Mouse (Mus musculus) myocyte (in vitro differentiated cells): Measurements from ENCODE around the gene Wdr77.

Source experiments
- CEBPB ChIP-seq: IDR thresholded peaks from 2 replicates; pipeline ENCODE4 v1.6.1; 2011; ENCODE audit warnings: mild to moderate bottlenecking, moderate library complexity; ENCODE audit not compliant: poor library complexity, insufficient read depth, severe bottlenecking
- E2F4 ChIP-seq: IDR thresholded peaks from one replicate; pipeline ENCODE4 v1.6.1; 2011; ENCODE audit warnings: mild to moderate bottlenecking, control low read depth, moderate library complexity; ENCODE audit not compliant: insufficient read depth
- MAX ChIP-seq: IDR thresholded peaks from one replicate; pipeline ENCODE4 v1.6.1; 2011; ENCODE audit warnings: low read depth, mild to moderate bottlenecking, control low read depth
- MYOD1 ChIP-seq, 3 experiments: IDR thresholded peaks; one replicate each; pipeline ENCODE4 v1.6.1; 2011; ENCODE audit warnings: control low read depth in 2 of 3, low read depth in 2 of 3, mild to moderate bottlenecking in 2 of 3, moderate library complexity in 1 of 3; ENCODE audit not compliant: insufficient read length in 2 of 3, control insufficient read depth in 1 of 3
- MYOG ChIP-seq, 3 experiments: IDR thresholded peaks; one replicate each; pipeline ENCODE4 v1.6.1; 2011; ENCODE audit warnings: control low read depth in 2 of 3, low read depth in 2 of 3, mild to moderate bottlenecking in 2 of 3; ENCODE audit not compliant: insufficient read length in 2 of 3, control insufficient read depth in 1 of 3, insufficient read depth in 1 of 3
- POLR2A ChIP-seq: IDR thresholded peaks from one replicate; pipeline ENCODE4 v1.6.1; 2011; ENCODE audit warnings: low read depth, mild to moderate bottlenecking, control low read depth, moderate library complexity; ENCODE audit not compliant: insufficient read length
- POLR2AphosphoS2 ChIP-seq: IDR thresholded peaks from one replicate; pipeline ENCODE4 v1.6.1; 2011; ENCODE audit warnings: low read depth, control low read depth; ENCODE audit not compliant: insufficient read length
- TCF12 ChIP-seq: IDR thresholded peaks from one replicate; pipeline ENCODE4 v1.6.1; 2011; ENCODE audit warnings: mild to moderate bottlenecking, control low read depth; ENCODE audit not compliant: poor library complexity, insufficient read depth, severe bottlenecking

GRCm38 (mm10) chr3:105927561-105928194 is 31.5 kb upstream of the Wdr77 start:
- TF ChIP-seq POLR2A = no peak
- TF ChIP-seq E2F4 = no peak
- no peak for TF ChIP-seq POLR2AphosphoS2
- TF ChIP-seq MAX = no peak
- TF ChIP-seq TCF12 = no peak
- TF ChIP-seq CEBPB = no peak
- no peak for TF ChIP-seq MYOG (IDR thresholded peaks at IDR 0.05; ENCODE audit: control insufficient read depth in 1 of 3, insufficient read depth in 1 of 3, insufficient read length in 2 of 3, low read depth in 2 of 3)
- TF ChIP-seq MYOD1 (IDR thresholded peaks at IDR 0.05; ENCODE audit: control insufficient read depth in 1 of 3, insufficient read length in 2 of 3, low read depth in 2 of 3) = no peak
